Mouse (Mus musculus): ENCODE data around the gene Btbd16. TPM values are rescaled to one million over a fixed set of nuclear protein-coding genes. Genes with fewer than 3 reads are reported as not detected.

Gene Btbd16
- polyA plus RNA-seq, 1 experiment from 2014 or later = 0.11 TPM

Other genes starting within 250 kb of the Btbd16 start
- gene Nsmce4a, start 201.0 kb upstream of the Btbd16 start, polyA plus RNA-seq (2015; fragmentation: Nextera tagmentation; extraction: Ambion mirVana) = 104 and 107 TPM in 2 replicates
- 76.7 and 77.9 TPM in 2 replicates for gene Tacc2, start 196.6 kb upstream of the Btbd16 start, polyA plus RNA-seq (2015; fragmentation: Nextera tagmentation; extraction: Ambion mirVana)
- 64.1 and 68.9 TPM in 2 replicates for gene Plekha1, start 91.7 kb downstream of the Btbd16 start, polyA plus RNA-seq (2015; fragmentation: Nextera tagmentation; extraction: Ambion mirVana)
- gene Htra1, start 162.0 kb downstream of the Btbd16 start, polyA plus RNA-seq (2015; fragmentation: Nextera tagmentation; extraction: Ambion mirVana) = 11.1 and 16.2 TPM in 2 replicates

All from neural tube, embryonic 13.5 days (tissue).